Mouse (Mus musculus): ENCODE measurements around the gene Rfx4. TPM values are rescaled to one million over a fixed set of nuclear protein-coding genes. Genes with fewer than 3 reads are reported as not detected.

Gene Rfx4
- polyA plus RNA-seq, 1 experiment from 2014 or later, result 0.06 TPM

DNA sequence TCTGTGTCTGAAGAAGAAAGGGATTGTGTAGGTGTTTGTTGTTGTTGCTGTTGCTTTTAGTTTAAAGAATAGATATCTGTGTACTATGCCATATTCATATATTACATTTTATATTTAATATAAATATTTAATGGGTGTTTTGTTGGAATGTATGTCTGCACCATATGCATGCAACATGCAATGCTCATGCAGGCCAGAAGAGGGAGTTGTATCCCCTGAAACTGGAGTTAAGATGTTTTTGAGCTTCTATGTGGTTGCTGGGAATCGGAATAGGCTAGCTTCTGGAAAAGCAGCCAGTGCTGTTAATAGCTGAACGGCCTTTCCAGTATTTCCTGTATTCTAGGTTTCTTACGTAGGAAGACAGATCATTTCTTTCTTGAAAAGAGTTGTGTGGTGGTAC lies 189.8 kb downstream of the Rfx4 start:
- 92% methylated on average over 3 of the region's 3 CpGs for WGBS
- no peak for ATAC-seq (ENCODE audit: low read depth)
- Histone ChIP-seq H3K27me3 (ENCODE audit: control insufficient read depth, insufficient read depth, low read depth, low read length) (no peaks in the 10 kb centered on the region), H3K9me3 (ENCODE audit: control insufficient read depth, low read length) (no peaks in the 10 kb centered on the region), H3K4me2 (ENCODE audit: low read depth, low read length) (no peak overlapping the region), H3K9ac (ENCODE audit: low read length) (no peak overlapping the region), H3K36me3 (ENCODE audit: control insufficient read depth, insufficient read depth, low read length) (peaks cover 12% of the 10 kb centered on the region), H3K4me3 (ENCODE audit: low read length) (no peak overlapping the region), H3K27ac (ENCODE audit: low read length) (no peak overlapping the region), H3K4me1 (replicated peaks; ENCODE audit: control insufficient read depth, insufficient read depth, low read length) (peaks cover 18% of the 10 kb centered on the region)

DNA sequence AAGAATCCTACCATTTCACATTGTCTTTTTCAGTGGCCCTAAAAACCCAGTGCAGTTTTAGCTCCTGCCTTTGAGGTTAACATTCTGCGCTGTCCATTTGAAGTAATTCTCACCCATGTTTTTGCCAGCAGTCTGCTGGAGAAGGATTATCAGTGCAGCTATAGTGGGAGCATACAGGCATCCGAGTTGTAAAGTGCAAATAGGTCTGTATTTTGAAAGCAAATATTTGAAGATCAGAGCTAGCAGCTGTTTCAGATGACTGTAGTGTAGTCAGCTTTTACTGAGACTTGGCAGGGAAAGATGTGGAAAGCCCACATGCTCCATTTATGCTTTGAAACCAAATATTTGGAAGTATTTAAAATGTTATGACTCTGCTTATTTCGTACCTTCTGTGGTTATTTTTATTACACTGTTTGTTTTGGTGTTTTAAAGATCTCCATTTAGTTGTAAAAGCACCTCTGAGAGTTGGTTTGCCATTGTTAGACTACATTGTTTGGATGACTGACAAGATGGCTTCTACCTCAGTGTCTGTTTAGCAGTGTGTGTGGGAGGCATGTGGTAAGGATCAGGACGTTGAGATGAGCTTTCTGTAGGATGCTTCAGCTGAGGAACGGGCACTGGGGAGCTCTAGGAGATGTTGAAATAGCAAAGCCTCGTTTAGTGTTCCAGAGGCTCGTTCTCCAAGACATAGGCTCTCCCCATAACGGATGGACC lies 193.3 kb downstream of the Rfx4 start:
- Histone ChIP-seq H3K9ac (ENCODE audit: low read length) (no peak overlapping the region), H3K4me3 (ENCODE audit: low read length) (no peak overlapping the region), H3K27ac (ENCODE audit: low read length) (peak overlapping the region; percentile 55), H3K4me1 (replicated peaks; ENCODE audit: control insufficient read depth, insufficient read depth, low read length) (peaks cover 18% of the 10 kb centered on the region), H3K9me3 (ENCODE audit: control insufficient read depth, low read length) (no peaks in the 10 kb centered on the region), H3K27me3 (ENCODE audit: control insufficient read depth, insufficient read depth, low read depth, low read length) (no peaks in the 10 kb centered on the region), H3K36me3 (ENCODE audit: control insufficient read depth, insufficient read depth, low read length) (peaks cover 12% of the 10 kb centered on the region), H3K4me2 (ENCODE audit: low read depth, low read length) (no peak overlapping the region)
- 23% methylated on average over 8 of the region's 8 CpGs for WGBS
- ATAC-seq (ENCODE audit: low read depth), result no peak

DNA sequence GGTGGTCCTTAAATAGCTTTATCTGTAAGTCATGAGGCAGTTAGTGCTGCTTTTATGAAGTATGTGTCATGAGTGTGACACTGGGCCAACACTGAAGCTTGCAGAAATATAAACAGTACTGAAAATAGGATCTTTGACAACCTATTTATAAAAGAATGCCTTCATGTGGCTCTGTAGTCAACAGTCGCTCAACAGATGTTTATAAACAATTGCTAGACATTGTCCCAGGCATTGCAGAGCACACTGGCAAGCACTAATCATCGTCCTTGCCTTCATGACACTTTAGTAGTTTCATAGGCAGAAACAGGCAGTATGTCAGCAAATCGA lies 193.8 kb downstream of the Rfx4 start:
- H3K36me3 ChIP-seq (ENCODE audit: control insufficient read depth, insufficient read depth, low read length), result peaks cover 12% of the 10 kb centered on the region
- WGBS, result 37% methylated on average over 3 of the region's 3 CpGs
- ATAC-seq (ENCODE audit: low read depth), result peak; percentile 93

DNA sequence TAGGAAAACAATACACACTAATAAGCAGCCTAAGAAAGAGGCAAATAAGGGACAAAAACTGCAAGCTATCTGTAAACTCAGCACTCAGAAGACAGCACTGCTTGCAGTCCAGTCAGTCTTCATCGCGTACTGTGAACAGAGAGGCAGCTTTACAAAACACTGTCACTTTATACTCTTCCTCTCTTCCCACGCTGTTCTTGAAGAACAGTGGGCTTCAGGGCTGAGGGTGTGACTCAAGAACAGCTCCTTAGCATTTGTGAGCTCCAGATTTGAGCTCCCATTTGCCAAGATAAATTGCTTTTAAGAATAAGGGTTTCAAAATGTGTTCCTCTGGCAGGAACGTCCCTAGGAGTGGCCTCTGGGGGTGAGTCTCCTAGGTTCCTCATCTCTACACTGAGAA lies 194.5 kb downstream of the Rfx4 start:
- Histone ChIP-seq H3K4me2 (ENCODE audit: low read depth, low read length) (no peak overlapping the region), H3K36me3 (ENCODE audit: control insufficient read depth, insufficient read depth, low read length) (peaks cover 12% of the 10 kb centered on the region), H3K27me3 (ENCODE audit: control insufficient read depth, insufficient read depth, low read depth, low read length) (no peaks in the 10 kb centered on the region), H3K9ac (ENCODE audit: low read length) (no peak overlapping the region), H3K4me1 (replicated peaks; ENCODE audit: control insufficient read depth, insufficient read depth, low read length) (peaks cover 18% of the 10 kb centered on the region), H3K27ac (ENCODE audit: low read length) (no peak overlapping the region), H3K9me3 (ENCODE audit: control insufficient read depth, low read length) (no peaks in the 10 kb centered on the region), H3K4me3 (ENCODE audit: low read length) (no peak overlapping the region)
- no peak for ATAC-seq (ENCODE audit: low read depth)
- 69% methylated on average over 4 of the region's 4 CpGs for WGBS

More for the DNA sequence above, 193.8 kb downstream of the Rfx4 start:
- H3K4me2 ChIP-seq (ENCODE audit: low read depth, low read length), result no peak overlapping the region
- peak overlapping the region; percentile 55 for H3K27ac ChIP-seq (ENCODE audit: low read length)
- H3K4me1 ChIP-seq (replicated peaks; ENCODE audit: control insufficient read depth, insufficient read depth, low read length), result peaks cover 18% of the 10 kb centered on the region
- no peak overlapping the region for H3K4me3 ChIP-seq (ENCODE audit: low read length)
- H3K27me3 ChIP-seq (ENCODE audit: control insufficient read depth, insufficient read depth, low read depth, low read length), result no peaks in the 10 kb centered on the region
- no peaks in the 10 kb centered on the region for H3K9me3 ChIP-seq (ENCODE audit: control insufficient read depth, low read length)
- no peak overlapping the region for H3K9ac ChIP-seq (ENCODE audit: low read length)

DNA sequence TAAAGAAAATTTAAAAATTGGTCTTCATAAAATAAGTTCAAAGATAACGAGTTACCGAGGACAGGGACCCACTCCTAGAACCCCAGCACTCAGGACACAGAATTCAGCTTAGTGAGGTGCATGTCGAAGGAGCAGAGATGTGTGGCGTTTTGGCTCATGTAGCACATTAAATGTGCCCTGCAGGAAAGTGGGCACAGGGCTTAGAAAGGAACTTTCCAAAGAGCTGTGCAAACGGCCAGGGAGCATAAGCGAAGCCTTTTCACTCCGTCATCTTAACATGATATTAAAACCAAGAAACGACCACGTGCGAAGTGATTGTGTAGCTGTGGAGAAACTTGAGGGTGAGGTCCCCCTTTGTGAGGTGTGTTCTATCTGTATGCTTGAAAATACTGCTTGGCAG lies 198.4 kb downstream of the Rfx4 start:
- Histone ChIP-seq H3K9me3 (ENCODE audit: control insufficient read depth, low read length) (no peaks in the 10 kb centered on the region), H3K27ac (ENCODE audit: low read length) (no peak overlapping the region), H3K4me2 (ENCODE audit: low read depth, low read length) (no peak overlapping the region), H3K4me1 (replicated peaks; ENCODE audit: control insufficient read depth, insufficient read depth, low read length) (peaks cover 8% of the 10 kb centered on the region), H3K36me3 (ENCODE audit: control insufficient read depth, insufficient read depth, low read length) (no peaks in the 10 kb centered on the region; the same call in 1 of the 2 replicates), H3K27me3 (ENCODE audit: control insufficient read depth, insufficient read depth, low read depth, low read length) (no peaks in the 10 kb centered on the region), H3K9ac (ENCODE audit: low read length) (no peak overlapping the region), H3K4me3 (ENCODE audit: low read length) (no peak overlapping the region)
- 89% methylated on average over 10 of the region's 10 CpGs for WGBS
- ATAC-seq (ENCODE audit: low read depth), result no peak

Other genes starting within 250 kb of the Rfx4 start
- gene Ckap4, start 222.0 kb upstream of the Rfx4 start, polyA plus RNA-seq (2015; fragmentation: Nextera tagmentation; extraction: Ambion mirVana), result 48.5 and 88.0 TPM in 2 replicates
- gene Tcp11l2, start 179.4 kb upstream of the Rfx4 start, polyA plus RNA-seq (2015; fragmentation: Nextera tagmentation; extraction: Ambion mirVana), result 41.5 and 50.2 TPM in 2 replicates
- gene Polr3b, start 133.8 kb upstream of the Rfx4 start, polyA plus RNA-seq (2015; fragmentation: Nextera tagmentation; extraction: Ambion mirVana), result 13.7 and 15.3 TPM in 2 replicates
- 17.8 and 19.8 TPM in 2 replicates for gene Ric8b, start 161.6 kb downstream of the Rfx4 start, polyA plus RNA-seq (2015; fragmentation: Nextera tagmentation; extraction: Ambion mirVana)